Mouse (Mus musculus): ENCODE measurements around the gene Pecam1.

GRCm38 (mm10) chr11:106679874-106680273, 70.6 kb downstream of the Pecam1 start:
- TF ChIP-seq EP300 (IDR thresholded peaks at IDR 0.05; ENCODE audit: insufficient read depth, low read depth, low read length) (no peak), CTCF (IDR thresholded peaks at IDR 0.05; ENCODE audit: low read depth, low read length) (peak; percentile 42), POLR2A (IDR thresholded peaks at IDR 0.05; ENCODE audit: insufficient read depth, low read length) (no peak)
